26 mouse cellular contexts compared by ENCODE assay signal in the genomic region with DNA sequence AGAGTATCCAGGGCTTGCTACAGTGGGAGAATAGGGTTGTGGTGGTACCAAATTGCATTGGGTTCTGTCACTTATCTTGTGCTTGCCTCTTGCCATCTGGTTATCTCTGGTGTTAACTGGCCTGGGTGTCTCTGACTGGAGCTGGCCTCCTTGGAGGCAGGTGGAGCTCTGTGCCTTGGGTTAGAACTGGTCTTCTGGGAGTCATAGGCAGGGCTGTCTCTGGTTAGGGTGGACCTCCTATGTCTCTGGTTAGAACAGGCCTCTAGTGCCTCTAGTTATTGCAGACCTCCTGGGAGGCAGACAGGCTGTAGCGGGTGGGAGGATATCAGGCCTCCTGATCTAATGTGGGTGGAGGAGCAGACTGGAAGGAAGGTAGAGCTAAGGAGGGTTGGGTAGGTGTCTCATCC. TPM values are rescaled to one million over a fixed set of nuclear protein-coding genes. Genes with fewer than 3 reads are reported as not detected.
DNase-seq lines count a peak whose midpoint lies in the region; ATAC-seq and TF ChIP-seq lines count a peak whose summit lies in the region.
"Had no signal": no experiment of that assay in that cellular context is flagged by ENCODE, and none has a peak within 500 bp of the region (broad histone marks: within the 10 kb centered on the region; RNA-seq: fewer than 3 reads in every experiment).

No protein-coding gene starts in this region.

- no peaks in the 10 kb centered on the region for H3K4me1 ChIP-seq in stomach, embryonic 15.5 days
- H3K4me1 ChIP-seq in stomach, postnatal 0 days (replicated peaks; ENCODE audit: control insufficient read depth, insufficient read depth) = no peaks in the 10 kb centered on the region
- peaks cover 35% of the 10 kb centered on the region for H3K4me1 ChIP-seq in liver, embryonic 15.5 days (replicated peaks)
- no peaks in the 10 kb centered on the region for H3K4me1 ChIP-seq in hindbrain, embryonic 12.5 days
- H3K4me1 ChIP-seq: embryonic facial prominence, embryonic 12.5 days; heart, embryonic 13.5 days; hindbrain, embryonic 13.5 days; limb, embryonic 10.5 days had no signal

- DNase-seq in stomach, postnatal 0 days (ENCODE audit: low spot score) = no peak
- no peak for DNase-seq in adrenal gland, postnatal 25 days
- DNase-seq: adrenal gland, postnatal 36 days; cerebellum, adult 18-20 months; cerebellum, postnatal 25 days; gastrocnemius, postnatal 10 days; heart, adult 18-20 months; kidney, adult 18-20 months; kidney, postnatal 10 days; lung, postnatal 14 days; midbrain, embryonic 14.5 days; right cerebral cortex, postnatal 14 days; spleen, adult 18-20 months; thymus, postnatal 25 days had no signal

- TF ChIP-seq CTCF in stomach, postnatal 0 days (IDR thresholded peaks at IDR 0.05; ENCODE audit: low read depth) = no peak

- H3K9me3 ChIP-seq in stomach, embryonic 15.5 days = no peaks in the 10 kb centered on the region
- no peaks in the 10 kb centered on the region for H3K9me3 ChIP-seq in stomach, postnatal 0 days (ENCODE audit: control insufficient read depth, low read length)
- no peaks in the 10 kb centered on the region for H3K9me3 ChIP-seq in liver, embryonic 15.5 days (replicated peaks)
- peaks cover 5% of the 10 kb centered on the region for H3K9me3 ChIP-seq in hindbrain, embryonic 12.5 days (replicated peaks)
- H3K9me3 ChIP-seq: embryonic facial prominence, embryonic 12.5 days; limb, embryonic 10.5 days had no signal

- WGBS in stomach, embryonic 15.5 days = 83% methylated on average over 1 of the region's 1 CpGs
- WGBS in stomach, postnatal 0 days = 88% methylated on average over 1 of the region's 1 CpGs
- 25% methylated on average over 1 of the region's 1 CpGs for WGBS in liver, embryonic 15.5 days (ENCODE audit: insufficient replicate concordance)
- WGBS in hindbrain, embryonic 12.5 days = 100% methylated on average over 1 of the region's 1 CpGs

- peak; percentile 88 for ATAC-seq in stomach, embryonic 15.5 days (ENCODE audit: insufficient read depth, low FRiP score, low read depth)
- ATAC-seq in stomach, postnatal 0 days (ENCODE audit: low FRiP score, low TSS enrichment) = no peak
- ATAC-seq in erythroid progenitor cell, adult 5-6 weeks (replicated peaks; ENCODE audit: low FRiP score, poor library complexity, severe bottlenecking) = peak; percentile 78
- peak; percentile 98 for ATAC-seq in liver, embryonic 15.5 days (ENCODE audit: insufficient read depth)
- ATAC-seq in hindbrain, embryonic 12.5 days (ENCODE audit: low FRiP score) = no peak
- no peak for ATAC-seq in activated CD4-positive, CD25-positive, alpha-beta regulatory T cell, adult 4 months
- ATAC-seq: forebrain, embryonic 14.5 days; inflammation-experienced regulatory T-cells, adult 6 months had no signal

- no peaks in the 10 kb centered on the region for H3K36me3 ChIP-seq in stomach, embryonic 15.5 days
- no peaks in the 10 kb centered on the region for H3K36me3 ChIP-seq in stomach, postnatal 0 days (ENCODE audit: control insufficient read depth, insufficient read depth, low read length)
- peaks cover 5% of the 10 kb centered on the region; the same call in 1 of the 2 replicates for H3K36me3 ChIP-seq in liver, embryonic 15.5 days (replicated peaks)
- H3K36me3 ChIP-seq in hindbrain, embryonic 12.5 days = no peaks in the 10 kb centered on the region

- H3K27ac ChIP-seq in stomach, embryonic 15.5 days = no peak overlapping the region
- H3K27ac ChIP-seq in stomach, postnatal 0 days (replicated peaks) = no peak overlapping the region
- H3K27ac ChIP-seq in liver, embryonic 15.5 days (replicated peaks) = peak overlapping the region; percentile 77
- H3K27ac ChIP-seq in hindbrain, embryonic 12.5 days = no peak overlapping the region
- H3K27ac ChIP-seq: embryonic facial prominence, embryonic 12.5 days; heart, embryonic 13.5 days; hindbrain, embryonic 13.5 days; limb, embryonic 10.5 days had no signal

- H3K27me3 ChIP-seq in stomach, embryonic 15.5 days (replicated peaks) = no peaks in the 10 kb centered on the region
- no peaks in the 10 kb centered on the region for H3K27me3 ChIP-seq in stomach, postnatal 0 days (ENCODE audit: control insufficient read depth, insufficient read depth, low read length)
- no peaks in the 10 kb centered on the region for H3K27me3 ChIP-seq in liver, embryonic 15.5 days
- H3K27me3 ChIP-seq in hindbrain, embryonic 12.5 days = no peaks in the 10 kb centered on the region
- H3K27me3 ChIP-seq: CH12.LX; embryonic facial prominence, embryonic 12.5 days; heart, embryonic 13.5 days; hindbrain, embryonic 13.5 days had no signal

- no peak overlapping the region for H3K9ac ChIP-seq in stomach, embryonic 15.5 days
- no peak overlapping the region for H3K9ac ChIP-seq in stomach, postnatal 0 days (ENCODE audit: low read length)
- H3K9ac ChIP-seq in liver, embryonic 15.5 days = no peak overlapping the region
- H3K9ac ChIP-seq in hindbrain, embryonic 12.5 days = no peak overlapping the region
- H3K9ac ChIP-seq: embryonic facial prominence, embryonic 12.5 days; heart, embryonic 13.5 days; hindbrain, embryonic 13.5 days had no signal

- no peak for TF ChIP-seq EP300 in stomach, postnatal 0 days (optimal IDR thresholded peaks at IDR 0.05)

- H3K4me2 ChIP-seq in stomach, embryonic 15.5 days = no peak overlapping the region
- H3K4me2 ChIP-seq in stomach, postnatal 0 days (replicated peaks; ENCODE audit: low read depth) = no peak overlapping the region
- peak overlapping the region; percentile 51 for H3K4me2 ChIP-seq in liver, embryonic 15.5 days
- no peak overlapping the region for H3K4me2 ChIP-seq in hindbrain, embryonic 12.5 days (replicated peaks)
- H3K4me2 ChIP-seq: embryonic facial prominence, embryonic 12.5 days; heart, embryonic 13.5 days; hindbrain, embryonic 13.5 days had no signal

- H3K4me3 ChIP-seq in stomach, embryonic 15.5 days (replicated peaks) = no peak overlapping the region
- H3K4me3 ChIP-seq in stomach, postnatal 0 days (ENCODE audit: low read depth, low read length) = no peak overlapping the region
- no peak overlapping the region for H3K4me3 ChIP-seq in liver, embryonic 15.5 days (replicated peaks)
- no peak overlapping the region for H3K4me3 ChIP-seq in hindbrain, embryonic 12.5 days
- H3K4me3 ChIP-seq: embryonic facial prominence, embryonic 12.5 days; heart, embryonic 13.5 days; hindbrain, embryonic 13.5 days; limb, embryonic 10.5 days had no signal

RNA-seq across cellular contexts. Expression of a gene that starts 36.5 kb away (rescaled TPM):
- 92.5 and 107 TPM in 2 replicates for polyA plus RNA-seq in stomach, embryonic 15.5 days (2015; fragmentation: Nextera tagmentation; extraction: Ambion mirVana)
- 76.7 and 81.1 TPM in 2 replicates for polyA plus RNA-seq in stomach, postnatal 0 days (2015; fragmentation: Nextera tagmentation; extraction: Ambion mirVana)
- 13.0 and 24.7 TPM in 2 replicates for total RNA-seq in erythroid progenitor cell, adult 5-6 weeks (2015; ENCODE audit: low replicate concordance)
- 7.2 and 11.7 TPM in 2 replicates for total RNA-seq in erythroid progenitor cell, adult 5-6 weeks (2017; ENCODE audit: low replicate concordance)
- polyA plus RNA-seq in liver, embryonic 15.5 days (2015; fragmentation: Nextera tagmentation; extraction: Ambion mirVana) = 47.1 and 55.3 TPM in 2 replicates
- 70.1 and 97.0 TPM in 2 replicates for total RNA-seq in adrenal gland, postnatal 25 days (2021)
- polyA plus RNA-seq in hindbrain, embryonic 12.5 days (2016; fragmentation: Nextera tagmentation; extraction: Ambion mirVana) = 131 TPM in 2 replicates
- 10 to 100 TPM; 18.8 to 25.3 TPM for polyA plus RNA-seq in activated CD4-positive, CD25-positive, alpha-beta regulatory T cell, adult 4 months (2017; shearing (Covaris generic))

Comparison
In these comparisons a context has a peak if more than half of its experiments do, and no peak if none do; other contexts are left out.
1. ATAC-seq: peak in stomach, embryonic 15.5 days (single experiment), erythroid progenitor cell, adult 5-6 weeks (single experiment) and liver, embryonic 15.5 days (single experiment); none in stomach, postnatal 0 days (single experiment), hindbrain, embryonic 12.5 days (single experiment) and activated CD4-positive, CD25-positive, alpha-beta regulatory T cell, adult 4 months (single experiment).